Comparison of ENCODE assay signal across 21 mouse cellular contexts in genomic region chr2:92361795-92362194, GRCm38 (mm10).
"Had no signal": no experiment of that assay in that cellular context is flagged by ENCODE, and none has a peak within 500 bp of the region (broad histone marks: within the 10 kb centered on the region; RNA-seq: fewer than 3 reads in every experiment).

No protein-coding gene starts in this region.

- H3K4me1 ChIP-seq: limb, embryonic 10.5 days; limb, embryonic 13.5 days; liver, embryonic 12.5 days; liver, embryonic 15.5 days; megakaryocyte, embryonic 14.5 days had no signal

- ATAC-seq: liver, embryonic 12.5 days had no signal

- H3K27ac ChIP-seq: kidney, embryonic 15.5 days; layer of hippocampus, adult 2 months; limb, embryonic 10.5 days; limb, embryonic 13.5 days; liver, embryonic 12.5 days; liver, embryonic 15.5 days; lung, embryonic 15.5 days had no signal

- H3K27me3 ChIP-seq: kidney, embryonic 15.5 days; limb, embryonic 13.5 days; lung, embryonic 15.5 days; megakaryocyte, embryonic 14.5 days; neural tube, embryonic 13.5 days had no signal

- DNase-seq: kidney, adult 11 months; layer of hippocampus, adult 9-11 months; liver; lung, adult 18-20 months; lung, postnatal 10 days; lung, postnatal 36 days; midbrain, embryonic 14.5 days; right cerebral cortex, adult 18-20 months; right cerebral cortex, postnatal 14 days; right cerebral cortex, postnatal 4 days; thymus, postnatal 36 days had no signal

- H3K9ac ChIP-seq: kidney, embryonic 15.5 days; limb, embryonic 13.5 days; liver, embryonic 12.5 days; liver, embryonic 15.5 days; lung, embryonic 15.5 days; neural tube, embryonic 13.5 days had no signal

- H3K9me3 ChIP-seq: kidney, embryonic 15.5 days; limb, embryonic 10.5 days; limb, embryonic 13.5 days; liver, embryonic 12.5 days; liver, embryonic 15.5 days; lung, embryonic 15.5 days; megakaryocyte, embryonic 14.5 days; neural tube, embryonic 13.5 days had no signal

- H3K4me3 ChIP-seq: kidney, embryonic 15.5 days; layer of hippocampus, adult 2 months; limb, embryonic 10.5 days; limb, embryonic 13.5 days; liver, embryonic 12.5 days; liver, embryonic 15.5 days; lung, embryonic 15.5 days; megakaryocyte, embryonic 14.5 days; neural tube, embryonic 13.5 days had no signal

- H3K4me2 ChIP-seq: kidney, embryonic 15.5 days; limb, embryonic 13.5 days; liver, embryonic 12.5 days; liver, embryonic 15.5 days; lung, embryonic 15.5 days; midbrain, embryonic 11.5 days; neural tube, embryonic 13.5 days had no signal
